Mouse (Mus musculus): ENCODE measurements around the gene Srsf6. TPM values are rescaled to one million over a fixed set of nuclear protein-coding genes. Genes with fewer than 3 reads are reported as not detected.
A peak's percentile ranks its signal among the peaks of the same experiment; 100 is the strongest.

The Srsf6 gene
- polyA plus RNA-seq, 1 experiment from 2014 or later = 73.7 TPM

DNA sequence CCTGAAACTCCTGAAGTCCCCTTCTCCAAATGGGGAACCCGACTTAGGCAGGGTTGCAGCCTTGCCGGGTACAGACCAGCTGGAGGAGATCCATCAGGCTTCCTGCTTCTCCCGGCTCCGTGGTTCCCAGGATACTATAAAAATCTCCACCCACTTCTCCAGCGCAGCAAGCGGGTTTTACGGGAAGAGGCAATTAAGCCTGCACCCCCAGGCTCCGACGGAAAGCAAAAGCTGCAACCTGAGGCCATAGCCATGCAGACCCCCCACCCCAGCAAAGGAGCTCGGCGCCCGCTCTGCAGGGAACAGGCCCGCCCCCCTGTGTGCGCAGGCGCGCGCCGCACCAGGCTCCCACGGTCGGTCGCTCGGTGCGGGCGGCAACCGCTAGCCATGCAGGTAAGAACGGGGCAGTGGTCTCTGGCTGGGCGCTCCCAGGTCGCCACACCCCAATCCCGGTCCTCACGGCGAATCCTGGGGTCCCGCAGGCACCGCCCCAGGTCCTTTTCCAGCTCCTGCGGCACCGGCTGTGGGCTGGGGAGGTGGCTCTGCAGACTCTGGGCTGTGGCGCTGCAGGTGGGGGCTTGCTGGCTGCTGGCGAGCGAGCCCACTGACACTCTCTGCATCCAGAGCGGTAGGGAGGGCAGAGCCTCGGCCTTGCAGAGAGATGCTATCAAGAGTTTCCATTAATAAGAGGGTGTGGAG, 12.0 kb downstream of the Srsf6 start, which contains the start of gene L3mbtl1:
Gene L3mbtl1, plus strand, starts transcription at position 325 of the 699 bp plus-strand sequence.
- peaks cover 36% of the 10 kb centered on the region for H3K27me3 ChIP-seq (ENCODE audit: control insufficient read depth, insufficient read depth, low read depth, low read length)
- H3K4me3 ChIP-seq (ENCODE audit: low read depth, low read length) = peak within 1 kb of the TSS; percentile 53
- no peak within 1 kb of the TSS for H3K27ac ChIP-seq (ENCODE audit: low read length)
- peak within 1 kb of the TSS; percentile 62 for H3K4me2 ChIP-seq (ENCODE audit: low read depth, low read length)
- peaks cover 8% of the 10 kb centered on the region for H3K4me1 ChIP-seq (ENCODE audit: control insufficient read depth, low read depth, low read length)
- no peaks in the 10 kb centered on the region for H3K9me3 ChIP-seq (replicated peaks; ENCODE audit: control insufficient read depth, low read length)
- H3K9ac ChIP-seq (ENCODE audit: low read depth, low read length) = no peak within 1 kb of the TSS
- 0 out of 2 replicates have a peak, but pooled peaks have one; percentile 10 for ATAC-seq (ENCODE audit: low read depth)
- under 1% methylated on average over 40 of the region's 40 CpGs for WGBS (ENCODE audit: insufficient replicate concordance)
- H3K36me3 ChIP-seq (ENCODE audit: control insufficient read depth, insufficient read depth) = peaks cover 15% of the 10 kb centered on the region

- no peak overlapping the region for H3K9ac ChIP-seq (ENCODE audit: low read depth, low read length)
- peaks cover 9% of the 10 kb centered on the region; the same call in 1 of the 2 replicates for H3K36me3 ChIP-seq (ENCODE audit: control insufficient read depth, insufficient read depth)
- no peak overlapping the region for H3K27ac ChIP-seq (ENCODE audit: low read length)
- no peak for ATAC-seq (ENCODE audit: low read depth)
- no peak overlapping the region for H3K4me3 ChIP-seq (ENCODE audit: low read depth, low read length)
- peaks cover 8% of the 10 kb centered on the region for H3K4me1 ChIP-seq (ENCODE audit: control insufficient read depth, low read depth, low read length)
- WGBS (ENCODE audit: insufficient replicate concordance) = 8% methylated on average over 11 of the region's 11 CpGs
- H3K27me3 ChIP-seq (ENCODE audit: control insufficient read depth, insufficient read depth, low read depth, low read length) = peaks cover 36% of the 10 kb centered on the region
- H3K9me3 ChIP-seq (replicated peaks; ENCODE audit: control insufficient read depth, low read length) = no peaks in the 10 kb centered on the region
- H3K4me2 ChIP-seq (ENCODE audit: low read depth, low read length) = peak overlapping the region; percentile 62; the same call in 1 of the 2 replicates
Observed at GRCm38 (mm10) chr2:162943931-162944330, 12.6 kb downstream of the Srsf6 start.

- Histone ChIP-seq H3K4me2 (ENCODE audit: low read depth, low read length) (no peak overlapping the region), H3K4me1 (ENCODE audit: control insufficient read depth, low read depth, low read length) (peaks cover 8% of the 10 kb centered on the region), H3K27me3 (ENCODE audit: control insufficient read depth, insufficient read depth, low read depth, low read length) (peaks cover 25% of the 10 kb centered on the region), H3K9ac (ENCODE audit: low read depth, low read length) (no peak overlapping the region), H3K4me3 (ENCODE audit: low read depth, low read length) (no peak overlapping the region), H3K9me3 (replicated peaks; ENCODE audit: control insufficient read depth, low read length) (no peaks in the 10 kb centered on the region), H3K27ac (ENCODE audit: low read length) (no peak overlapping the region), H3K36me3 (ENCODE audit: control insufficient read depth, insufficient read depth) (no peaks in the 10 kb centered on the region)
- 74% methylated on average over 5 of the region's 5 CpGs for WGBS (ENCODE audit: insufficient replicate concordance)
- ATAC-seq (ENCODE audit: low read depth) = no peak
Observed at GRCm38 (mm10) chr2:162946964-162947363, 15.6 kb downstream of the Srsf6 start.

DNA sequence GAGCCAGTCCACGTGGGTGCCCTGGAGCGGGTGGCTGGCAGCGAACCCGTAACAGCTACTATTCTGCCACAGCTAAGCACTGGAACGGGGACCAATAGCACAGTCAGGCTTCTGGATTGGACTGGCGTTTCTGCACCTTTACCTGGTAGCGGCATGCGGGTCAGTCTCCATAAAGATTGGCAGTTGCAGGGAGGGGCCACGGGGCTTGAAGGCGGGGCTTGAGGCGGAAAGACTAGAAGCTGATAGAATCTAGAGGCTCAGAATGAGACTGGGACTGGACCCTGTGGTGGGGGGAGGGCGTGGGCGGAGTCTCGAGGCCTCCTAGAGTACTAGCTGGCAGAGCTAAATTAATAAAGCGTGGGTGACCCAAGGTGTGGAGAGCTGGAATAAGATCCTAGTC, 16.4 kb downstream of the Srsf6 start:
- peak overlapping the region; percentile 19 for H3K4me3 ChIP-seq (ENCODE audit: low read depth, low read length)
- H3K27me3 ChIP-seq (ENCODE audit: control insufficient read depth, insufficient read depth, low read depth, low read length) = peaks cover 20% of the 10 kb centered on the region
- ATAC-seq (ENCODE audit: low read depth) = peak; percentile 35; the same call in 1 of the 2 replicates
- no peak overlapping the region for H3K9ac ChIP-seq (ENCODE audit: low read depth, low read length)
- H3K9me3 ChIP-seq (replicated peaks; ENCODE audit: control insufficient read depth, low read length) = no peaks in the 10 kb centered on the region
- peak overlapping the region; percentile 42 for H3K4me2 ChIP-seq (ENCODE audit: low read depth, low read length)
- H3K36me3 ChIP-seq (ENCODE audit: control insufficient read depth, insufficient read depth) = no peaks in the 10 kb centered on the region
- H3K4me1 ChIP-seq (ENCODE audit: control insufficient read depth, low read depth, low read length) = peaks cover 8% of the 10 kb centered on the region
- H3K27ac ChIP-seq (ENCODE audit: low read length) = no peak overlapping the region
- WGBS (ENCODE audit: insufficient replicate concordance) = 44% methylated on average over 15 of the region's 15 CpGs

DNA sequence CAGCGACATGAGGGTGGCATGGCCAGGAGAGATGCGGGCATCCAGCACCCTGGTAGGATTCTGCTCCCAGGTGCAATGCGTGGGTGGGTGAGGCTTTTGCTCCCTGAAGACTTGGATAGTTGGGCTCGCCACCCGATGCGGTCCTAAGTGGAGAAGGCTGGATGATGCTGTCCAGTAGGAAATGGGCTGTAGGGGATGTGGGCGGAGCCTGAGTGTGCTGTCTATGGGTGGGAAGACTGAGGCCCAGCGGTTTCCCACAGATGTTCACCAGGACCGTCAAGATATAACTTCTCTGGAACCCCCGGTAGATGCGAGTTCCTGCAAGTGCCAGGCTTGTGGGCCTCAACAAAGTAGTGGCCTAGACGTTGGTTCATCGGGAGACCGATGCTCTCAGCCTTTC, 16.9 kb downstream of the Srsf6 start:
- Histone ChIP-seq H3K36me3 (ENCODE audit: control insufficient read depth, insufficient read depth) (no peaks in the 10 kb centered on the region), H3K4me1 (ENCODE audit: control insufficient read depth, low read depth, low read length) (peaks cover 5% of the 10 kb centered on the region), H3K4me2 (ENCODE audit: low read depth, low read length) (peak overlapping the region; percentile 42), H3K4me3 (ENCODE audit: low read depth, low read length) (peak overlapping the region; percentile 19), H3K27ac (ENCODE audit: low read length) (no peak overlapping the region), H3K9ac (ENCODE audit: low read depth, low read length) (no peak overlapping the region), H3K27me3 (ENCODE audit: control insufficient read depth, insufficient read depth, low read depth, low read length) (peaks cover 16% of the 10 kb centered on the region), H3K9me3 (replicated peaks; ENCODE audit: control insufficient read depth, low read length) (no peaks in the 10 kb centered on the region)
- no peak for ATAC-seq (ENCODE audit: low read depth)
- WGBS (ENCODE audit: insufficient replicate concordance) = 54% methylated on average over 14 of the region's 14 CpGs

- no peak overlapping the region for H3K9ac ChIP-seq (ENCODE audit: low read depth, low read length)
- WGBS (ENCODE audit: insufficient replicate concordance) = 73% methylated on average over 2 of the region's 2 CpGs
- no peaks in the 10 kb centered on the region for H3K27me3 ChIP-seq (ENCODE audit: control insufficient read depth, insufficient read depth, low read depth, low read length)
- no peaks in the 10 kb centered on the region for H3K36me3 ChIP-seq (ENCODE audit: control insufficient read depth, insufficient read depth)
- ATAC-seq (ENCODE audit: low read depth) = no peak
- no peak overlapping the region for H3K4me2 ChIP-seq (ENCODE audit: low read depth, low read length)
- H3K9me3 ChIP-seq (replicated peaks; ENCODE audit: control insufficient read depth, low read length) = no peaks in the 10 kb centered on the region
- H3K4me3 ChIP-seq (ENCODE audit: low read depth, low read length) = no peak overlapping the region
- H3K27ac ChIP-seq (ENCODE audit: low read length) = no peak overlapping the region
- H3K4me1 ChIP-seq (ENCODE audit: control insufficient read depth, low read depth, low read length) = peaks cover 5% of the 10 kb centered on the region
Observed at GRCm38 (mm10) chr2:162950776-162951175, 19.4 kb downstream of the Srsf6 start.

- Histone ChIP-seq H3K9me3 (replicated peaks; ENCODE audit: control insufficient read depth, low read length) (no peaks in the 10 kb centered on the region), H3K27me3 (ENCODE audit: control insufficient read depth, insufficient read depth, low read depth, low read length) (no peaks in the 10 kb centered on the region), H3K4me2 (ENCODE audit: low read depth, low read length) (no peak overlapping the region), H3K36me3 (ENCODE audit: control insufficient read depth, insufficient read depth) (no peaks in the 10 kb centered on the region), H3K4me1 (ENCODE audit: control insufficient read depth, low read depth, low read length) (no peaks in the 10 kb centered on the region), H3K27ac (ENCODE audit: low read length) (no peak overlapping the region), H3K4me3 (ENCODE audit: low read depth, low read length) (no peak overlapping the region), H3K9ac (ENCODE audit: low read depth, low read length) (no peak overlapping the region)
- 82% methylated on average over 2 of the region's 2 CpGs for WGBS (ENCODE audit: insufficient replicate concordance)
- ATAC-seq (ENCODE audit: low read depth) = no peak
Observed at GRCm38 (mm10) chr2:162956843-162957242, 25.5 kb downstream of the Srsf6 start.

GRCm38 (mm10) chr2:162961321-162961720, 30.0 kb downstream of the Srsf6 start:
- Histone ChIP-seq H3K4me3 (ENCODE audit: low read depth, low read length) (no peak overlapping the region), H3K27ac (ENCODE audit: low read length) (no peak overlapping the region), H3K4me2 (ENCODE audit: low read depth, low read length) (no peak overlapping the region), H3K36me3 (ENCODE audit: control insufficient read depth, insufficient read depth) (no peaks in the 10 kb centered on the region), H3K4me1 (ENCODE audit: control insufficient read depth, low read depth, low read length) (no peaks in the 10 kb centered on the region), H3K9me3 (replicated peaks; ENCODE audit: control insufficient read depth, low read length) (no peaks in the 10 kb centered on the region), H3K27me3 (ENCODE audit: control insufficient read depth, insufficient read depth, low read depth, low read length) (no peaks in the 10 kb centered on the region), H3K9ac (ENCODE audit: low read depth, low read length) (no peak overlapping the region)
- no peak for ATAC-seq (ENCODE audit: low read depth)
- WGBS (ENCODE audit: insufficient replicate concordance) = 67% methylated on average over 8 of the region's 10 CpGs

DNA sequence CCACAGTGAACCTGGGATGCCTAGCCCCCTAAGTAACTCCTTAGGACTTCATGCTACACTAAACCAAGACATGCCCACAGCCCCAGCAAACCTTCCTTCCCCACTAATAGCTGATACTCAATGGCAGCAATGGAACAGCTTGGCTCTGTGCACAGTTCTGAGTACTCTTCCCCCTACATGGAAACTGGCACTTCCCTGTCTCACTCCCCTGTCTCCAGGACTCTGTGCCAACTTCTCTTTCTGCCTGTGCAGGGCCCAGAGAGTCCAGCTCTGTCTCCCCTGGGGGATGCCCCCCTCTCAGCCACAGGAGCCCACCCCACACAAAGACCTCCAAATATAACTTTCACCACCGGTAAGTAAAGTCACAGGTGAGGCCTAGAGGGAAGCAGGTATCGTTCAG, 35.4 kb downstream of the Srsf6 start:
- no peak for ATAC-seq (ENCODE audit: low read depth)
- Histone ChIP-seq H3K9ac (ENCODE audit: low read depth, low read length) (no peak overlapping the region), H3K27me3 (ENCODE audit: control insufficient read depth, insufficient read depth, low read depth, low read length) (no peaks in the 10 kb centered on the region), H3K9me3 (replicated peaks; ENCODE audit: control insufficient read depth, low read length) (no peaks in the 10 kb centered on the region), H3K36me3 (ENCODE audit: control insufficient read depth, insufficient read depth) (no peaks in the 10 kb centered on the region), H3K27ac (ENCODE audit: low read length) (no peak overlapping the region), H3K4me2 (ENCODE audit: low read depth, low read length) (no peak overlapping the region), H3K4me1 (ENCODE audit: control insufficient read depth, low read depth, low read length) (no peaks in the 10 kb centered on the region), H3K4me3 (ENCODE audit: low read depth, low read length) (no peak overlapping the region)
- 65% methylated on average over 2 of the region's 2 CpGs for WGBS (ENCODE audit: insufficient replicate concordance)

Measured in liver, embryonic 16.5 days (tissue).